In genomic region chr15:88999124-88999523, GRCm38 (mm10) we compare ENCODE assay signal across 9 mouse cellular contexts. TPM values are rescaled to one million over a fixed set of nuclear protein-coding genes. Genes with fewer than 3 reads are reported as not detected.
DNase-seq lines count a peak whose midpoint lies in the region; ATAC-seq and TF ChIP-seq lines count a peak whose summit lies in the region.
"Had no signal": no experiment of that assay in that cellular context is flagged by ENCODE, and none has a peak within 500 bp of the region (broad histone marks: within the 10 kb centered on the region; RNA-seq: fewer than 3 reads in every experiment).

No protein-coding gene starts in this region.

- peak; percentile 12; the same call in 1 of the 2 replicates for TF ChIP-seq CTCF in gastrocnemius, adult 2 months (IDR thresholded peaks at IDR 0.05)
- peak; percentile 61 for TF ChIP-seq CTCF in lung, adult 2 months (IDR thresholded peaks at IDR 0.05; ENCODE audit: insufficient read depth, low read length)

- no peaks in the 10 kb centered on the region for H3K9me3 ChIP-seq in kidney, embryonic 15.5 days (replicated peaks)
- H3K9me3 ChIP-seq: limb, embryonic 12.5 days had no signal

- ATAC-seq in kidney, embryonic 15.5 days (replicated peaks; ENCODE audit: low FRiP score), result no peak

- H3K4me2 ChIP-seq in kidney, embryonic 15.5 days, result no peak overlapping the region
- H3K4me2 ChIP-seq: limb, embryonic 12.5 days had no signal

- intact Hi-C loops in gastrocnemius, adult 2 months (cut with DNase I), result no loop called here
- intact Hi-C loops in gastrocnemius, postnatal 36 days (cut with DNase I), result no loop called here

- H3K36me3 ChIP-seq in kidney, embryonic 15.5 days, result no peaks in the 10 kb centered on the region
- H3K36me3 ChIP-seq: limb, embryonic 12.5 days had no signal

- H3K9ac ChIP-seq in kidney, embryonic 15.5 days, result no peak overlapping the region
- H3K9ac ChIP-seq: limb, embryonic 12.5 days had no signal

- H3K4me3 ChIP-seq in gastrocnemius, adult 2 months, result no peak overlapping the region
- no peak overlapping the region for H3K4me3 ChIP-seq in kidney, embryonic 15.5 days (replicated peaks)
- H3K4me3 ChIP-seq in lung, adult 2 months (replicated peaks; ENCODE audit: extremely low read depth, low read depth, low read length), result no peak overlapping the region
- H3K4me3 ChIP-seq: limb, embryonic 12.5 days had no signal

- DNase-seq in gastrocnemius, adult 2 months, result no peak
- DNase-seq in gastrocnemius, postnatal 36 days, result no peak
- peak; percentile 16 to 29 for DNase-seq in kidney, postnatal 4 days
- peak; percentile 16 for DNase-seq in Muller cell, postnatal 12 days (ENCODE audit: inconsistent ontology term)
- DNase-seq in lung, adult 2 months, result peak; percentile 15
- DNase-seq in right cerebral cortex, postnatal 36 days (ENCODE audit: low spot score in 2 of 2), result no peak

- H3K4me1 ChIP-seq in kidney, embryonic 15.5 days, result no peaks in the 10 kb centered on the region
- H3K4me1 ChIP-seq in lung, adult 2 months (ENCODE audit: control insufficient read depth, insufficient read depth, low read length), result no peaks in the 10 kb centered on the region
- H3K4me1 ChIP-seq: limb, embryonic 12.5 days had no signal

- H3K27me3 ChIP-seq in kidney, embryonic 15.5 days, result no peaks in the 10 kb centered on the region
- H3K27me3 ChIP-seq: limb, embryonic 12.5 days had no signal

- H3K27ac ChIP-seq in gastrocnemius, adult 2 months, result no peak overlapping the region
- no peak overlapping the region for H3K27ac ChIP-seq in kidney, embryonic 15.5 days
- H3K27ac ChIP-seq: limb, embryonic 12.5 days had no signal

- whole genome bisulfite sequencing in kidney, embryonic 15.5 days, result 82% methylated on average over 2 of the region's 2 CpGs
- 75% methylated on average over 2 of the region's 2 CpGs for WGBS in lung, adult 2 months

- TF ChIP-seq POLR2A in lung, adult 2 months (IDR thresholded peaks at IDR 0.05; ENCODE audit: borderline replicate concordance, extremely low read depth, low read depth, low read length), result no peak

RNA-seq across cellular contexts. Expression of gene Mov10l1, which starts 16.4 kb away (rescaled TPM):
- total RNA-seq in gastrocnemius, adult 2 months (2021), result not detected
- not detected for total RNA-seq in gastrocnemius, postnatal 36 days (2021)
- polyA plus RNA-seq in kidney, embryonic 15.5 days (2015; fragmentation: Nextera tagmentation; extraction: Ambion mirVana), result 0.05 and 0.14 TPM in 2 replicates
- polyA plus RNA-seq in lung, adult 2 months (2012; rRNA removed), result 0.23 and 0.43 TPM in 2 replicates
- polyA plus RNA-seq: intestine, embryonic 14.5 days; limb, embryonic 12.5 days had no signal

RNA-seq across cellular contexts. Expression of gene Mlc1, which starts 20.3 kb away (rescaled TPM):
- total RNA-seq in gastrocnemius, adult 2 months (2021), result not detected
- total RNA-seq in gastrocnemius, postnatal 36 days (2021), result not detected
- polyA plus RNA-seq in kidney, embryonic 15.5 days (2015; fragmentation: Nextera tagmentation; extraction: Ambion mirVana), result not detected in 2 replicates
- 29.5 and 30.2 TPM in 2 replicates for polyA plus RNA-seq in lung, adult 2 months (2012; rRNA removed)
- polyA plus RNA-seq: intestine, embryonic 14.5 days; limb, embryonic 12.5 days had no signal

RNA-seq across cellular contexts. Expression of gene Ttll8, which starts 44.9 kb away (rescaled TPM):
- total RNA-seq in gastrocnemius, adult 2 months (2021), result not detected
- not detected for total RNA-seq in gastrocnemius, postnatal 36 days (2021)
- polyA plus RNA-seq in kidney, embryonic 15.5 days (2015; fragmentation: Nextera tagmentation; extraction: Ambion mirVana), result not detected in 2 replicates
- polyA plus RNA-seq in lung, adult 2 months (2012; rRNA removed), result 0.45 and 0.65 TPM in 2 replicates
- polyA plus RNA-seq: intestine, embryonic 14.5 days; limb, embryonic 12.5 days had no signal

Comparison
In these comparisons a context has a peak if more than half of its experiments do, and no peak if none do; other contexts are left out.
1. DNase-seq: peak in kidney, postnatal 4 days (2 of 2), Muller cell, postnatal 12 days (single experiment) and lung, adult 2 months (single experiment); none in gastrocnemius, adult 2 months (single experiment), gastrocnemius, postnatal 36 days (0 of 2) and right cerebral cortex, postnatal 36 days (0 of 2).